Mouse (Mus musculus) forebrain, postnatal 0 days (tissue): ENCODE results near the gene H2-DMa. TPM values are rescaled to one million over a fixed set of nuclear protein-coding genes. Genes with fewer than 3 reads are reported as not detected.

ENCODE experiments used
- ATAC-seq: fragments of 200-750 bp; cut with Nextera tagmentation; 2 replicates; pipeline ENCODE4 v1.8.0; 2017; ENCODE audit warnings: mild to moderate bottlenecking, moderate library complexity
- DNase-seq: peaks from one replicate; pipeline ENCODE4 v3.0.0-alpha.2; 2015
- H3K27ac ChIP-seq: fragments of 300-500 bp; sonication (generic); 2 replicates; pipeline ENCODE4 v1.5.1; 2014; ENCODE audit warnings: low read depth, mild to moderate bottlenecking, antibody characterized with exemption, low read length, moderate library complexity, mixed read lengths
- H3K27me3 ChIP-seq: fragments of 300-500 bp; sonication (generic); 2 replicates; pipeline ENCODE4 v1.6.1; 2014; ENCODE audit warnings: mild to moderate bottlenecking, low read length, mixed read lengths; ENCODE audit not compliant: insufficient read depth
- H3K36me3 ChIP-seq: fragments of 300-500 bp; sonication (generic); 2 replicates; pipeline ENCODE4 v1.6.1; 2014; ENCODE audit warnings: mild to moderate bottlenecking, moderate library complexity; ENCODE audit not compliant: insufficient read depth
- H3K4me1 ChIP-seq: fragments of 300-500 bp; sonication (generic); 2 replicates; pipeline ENCODE4 v1.6.1; 2014; ENCODE audit warnings: antibody characterized with exemption; ENCODE audit not compliant: insufficient read depth
- H3K4me2 ChIP-seq: fragments of 300-500 bp; sonication (generic); 2 replicates; pipeline ENCODE4 v1.6.1; 2014; ENCODE audit warnings: low read depth, mild to moderate bottlenecking, moderate library complexity
- H3K4me3 ChIP-seq: fragments of 300-500 bp; sonication (generic); 2 replicates; pipeline ENCODE4 v1.5.1; 2014; ENCODE audit warnings: low read depth, low read length, mixed read lengths
- H3K9ac ChIP-seq: fragments of 300-500 bp; sonication (generic); 2 replicates; pipeline ENCODE4 v1.6.1; 2014; ENCODE audit warnings: mild to moderate bottlenecking
- H3K9me3 ChIP-seq: fragments of 300-500 bp; sonication (generic); 2 replicates; pipeline ENCODE4 v1.6.1; 2016; ENCODE audit warnings: low read length
- CTCF ChIP-seq: sonication (generic); IDR thresholded peaks from 2 replicates; pipeline ENCODE4 v1.5.1; 2016; ENCODE audit warnings: antibody characterized with exemption, control low read depth, low read depth
- WGBS: fragments of 180-500 bp; shearing (Covaris S2); extraction: QIAGEN DNeasy Blood & Tissue Kit; methylation state at CpG from one replicate; pipeline ENCODE4 v1.1.7; 2014; 5-methylcytosine and 5-hydroxymethylcytosine counted together
- polyA plus RNA-seq: library from polyadenylated mRNA; unstranded; fragments of >200 nt; fragmentation: Nextera tagmentation; extraction: Ambion mirVana; gene quantifications from 2 replicates; pipeline ENCODE4 v1.2.1, GENCODE M21; 2015
- total RNA-seq: library from RNA; depleted of rRNA; stranded (reverse); fragments of >200 nt; gene quantifications from 2 replicates; pipeline ENCODE4 v1.2.3, GENCODE M21; 2014

H2-DMa gene
- total and polyA plus RNA-seq, 2 experiments from 2014 or later = 23.5 to 25.7 TPM

DNA sequence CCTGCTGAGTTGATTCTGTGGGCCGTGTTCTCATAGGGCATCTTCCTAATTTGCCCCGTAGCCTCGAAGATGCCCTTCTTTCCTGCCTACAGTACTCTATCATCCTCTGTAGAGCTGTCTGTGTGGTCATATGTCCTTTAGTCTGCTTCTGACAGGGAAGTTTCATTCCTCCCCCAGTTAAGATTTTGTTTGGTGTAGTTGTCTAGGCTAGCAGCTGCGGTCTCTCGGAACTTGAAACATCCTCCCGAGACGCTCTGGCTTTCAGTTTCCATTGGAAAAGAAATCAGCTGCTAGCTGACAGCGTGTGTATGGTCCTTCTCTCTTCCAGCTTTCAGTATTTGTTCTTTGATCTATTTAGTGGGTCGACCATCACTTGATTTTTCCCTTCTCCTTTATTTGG lies 14.5 kb upstream of the H2-DMa start:
- 86% methylated on average over 9 of the region's 9 CpGs for WGBS
- no peak for ATAC-seq

DNA sequence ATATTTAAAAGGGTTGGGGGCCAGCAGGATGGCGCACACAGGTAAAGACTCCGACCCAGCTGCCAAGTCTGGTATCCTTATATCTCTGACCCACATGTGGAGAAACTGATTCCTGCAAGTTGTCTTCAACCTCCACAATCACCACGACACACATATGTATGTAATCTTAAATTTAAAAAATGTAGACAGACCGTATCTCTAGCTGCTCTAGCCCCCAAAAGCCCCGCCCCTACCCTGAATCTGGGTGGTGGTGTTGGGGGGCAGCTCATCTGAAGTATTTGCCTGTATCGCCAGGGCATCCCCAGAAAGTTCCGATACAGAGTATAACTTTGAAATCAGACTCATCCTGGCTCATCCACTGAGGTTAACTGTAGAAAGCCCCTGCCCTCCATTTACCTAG lies 12.8 kb upstream of the H2-DMa start:
- H3K27me3 ChIP-seq = no peaks in the 10 kb centered on the region
- no peak for TF ChIP-seq CTCF
- H3K4me1 ChIP-seq = 0 out of 2 replicates have a peak, but pooled peaks cover 4% of the 10 kb centered on the region
- no peak overlapping the region for H3K4me3 ChIP-seq
- ATAC-seq (no peak), DNase-seq (no peak)
- H3K9ac ChIP-seq = no peak overlapping the region
- no peak overlapping the region for H3K4me2 ChIP-seq
- WGBS = 89% methylated on average over 7 of the region's 7 CpGs
- no peak overlapping the region for H3K27ac ChIP-seq
- H3K36me3 ChIP-seq = peaks cover 24% of the 10 kb centered on the region
- no peaks in the 10 kb centered on the region for H3K9me3 ChIP-seq

More for the DNA sequence above, 14.5 kb upstream of the H2-DMa start:
- no peaks in the 10 kb centered on the region for H3K9me3 ChIP-seq
- no peak overlapping the region for H3K4me3 ChIP-seq
- peaks cover 8% of the 10 kb centered on the region; the same call in 1 of the 2 replicates for H3K36me3 ChIP-seq
- H3K4me2 ChIP-seq = no peak overlapping the region
- no peak for DNase-seq
- H3K9ac ChIP-seq = no peak overlapping the region
- 0 out of 2 replicates have a peak, but pooled peaks cover 3% of the 10 kb centered on the region for H3K4me1 ChIP-seq
- TF ChIP-seq CTCF = no peak
- H3K27ac ChIP-seq = no peak overlapping the region
- H3K27me3 ChIP-seq = no peaks in the 10 kb centered on the region

DNA sequence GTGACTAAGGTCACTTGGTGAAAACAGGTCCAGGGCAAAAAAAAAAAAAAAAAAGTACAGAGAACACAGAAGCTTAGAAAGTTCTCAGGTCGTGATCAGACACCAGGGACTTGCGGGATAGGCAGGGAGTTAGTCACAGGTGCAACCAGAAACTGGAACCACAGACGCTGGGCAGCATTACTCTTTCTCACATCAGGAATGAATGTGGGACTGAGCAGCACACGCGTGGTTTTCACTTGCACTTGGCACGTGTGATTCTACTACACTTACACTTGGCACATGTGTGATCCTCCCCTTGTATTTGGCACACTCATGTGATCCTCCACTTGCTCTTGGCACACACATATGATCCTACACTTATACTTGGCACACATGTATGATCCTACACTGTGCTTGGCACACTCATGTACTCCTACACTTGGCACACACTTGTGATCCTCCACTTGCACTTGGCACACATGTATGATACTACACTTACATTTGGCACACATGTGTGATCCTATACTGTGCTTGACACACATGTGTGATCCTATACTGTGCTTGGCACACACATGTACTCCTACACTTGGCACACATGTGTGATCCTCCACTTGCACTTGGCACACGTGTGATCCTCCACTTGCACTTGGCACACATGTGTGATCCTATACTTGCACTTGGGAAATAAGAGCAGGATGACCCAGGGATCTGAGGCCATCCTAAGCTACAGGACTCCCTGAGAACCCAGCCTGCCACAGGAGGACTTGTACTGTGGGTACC lies 12.1 kb upstream of the H2-DMa start:
- ATAC-seq (peak; percentile 44), DNase-seq (no peak)
- Histone ChIP-seq H3K4me1 (0 out of 2 replicates have a peak, but pooled peaks cover 4% of the 10 kb centered on the region), H3K27ac (no peak overlapping the region), H3K27me3 (no peaks in the 10 kb centered on the region), H3K4me3 (no peak overlapping the region), H3K9me3 (no peaks in the 10 kb centered on the region), H3K4me2 (no peak overlapping the region), H3K9ac (no peak overlapping the region), H3K36me3 (peaks cover 32% of the 10 kb centered on the region)
- WGBS = 74% methylated on average over 7 of the region's 7 CpGs
- no peak for TF ChIP-seq CTCF

- peaks cover 43% of the 10 kb centered on the region for H3K36me3 ChIP-seq
- no peak overlapping the region for H3K9ac ChIP-seq
- no peak for DNase-seq
- ATAC-seq = no peak
- no peak overlapping the region for H3K4me2 ChIP-seq
- no peaks in the 10 kb centered on the region for H3K27me3 ChIP-seq
- TF ChIP-seq CTCF = no peak
- no peak overlapping the region for H3K4me3 ChIP-seq
- WGBS = 65% methylated on average over 5 of the region's 6 CpGs
- H3K9me3 ChIP-seq = no peaks in the 10 kb centered on the region
- no peak overlapping the region for H3K27ac ChIP-seq
- H3K4me1 ChIP-seq = 0 out of 2 replicates have a peak, but pooled peaks cover 4% of the 10 kb centered on the region
These were observed 10.9 kb upstream of the H2-DMa start for GRCm38 (mm10) chr17:34108460-34108859.

GRCm38 (mm10) chr17:34109038-34109805 lies 10.1 kb upstream of the H2-DMa start:
- Histone ChIP-seq H3K9me3 (no peaks in the 10 kb centered on the region), H3K36me3 (peaks cover 51% of the 10 kb centered on the region), H3K27ac (peak overlapping the region; percentile 54; the same call in 1 of the 2 replicates), H3K27me3 (no peaks in the 10 kb centered on the region), H3K9ac (0 out of 2 replicates have a peak overlapping the region, but pooled peaks have one; percentile 10), H3K4me3 (no peak overlapping the region), H3K4me2 (no peak overlapping the region), H3K4me1 (0 out of 2 replicates have a peak, but pooled peaks cover 4% of the 10 kb centered on the region)
- peak; percentile 47 for TF ChIP-seq CTCF
- WGBS = 70% methylated on average over 14 of the region's 14 CpGs
- ATAC-seq (peak; percentile 61), DNase-seq (peak; percentile 59)

- no peaks in the 10 kb centered on the region for H3K27me3 ChIP-seq
- H3K36me3 ChIP-seq = peaks cover 57% of the 10 kb centered on the region
- no peak overlapping the region for H3K4me3 ChIP-seq
- ATAC-seq (peak; percentile 39), DNase-seq (no peak)
- 0 out of 2 replicates have a peak, but pooled peaks cover 4% of the 10 kb centered on the region for H3K4me1 ChIP-seq
- WGBS = 53% methylated on average over 3 of the region's 3 CpGs
- no peak for TF ChIP-seq CTCF
- peak overlapping the region; percentile 54 for H3K27ac ChIP-seq
- no peak overlapping the region for H3K4me2 ChIP-seq
- no peaks in the 10 kb centered on the region for H3K9me3 ChIP-seq
- H3K9ac ChIP-seq = 0 out of 2 replicates have a peak overlapping the region, but pooled peaks have one; percentile 10
These were observed 9.5 kb upstream of the H2-DMa start for GRCm38 (mm10) chr17:34109806-34110195.
